Mouse (Mus musculus) heart, embryonic 14.5 days (tissue): ENCODE measurements around the gene Cela3b. TPM values are rescaled to one million over a fixed set of nuclear protein-coding genes. Genes with fewer than 3 reads are reported as not detected.

ENCODE experiments used
- ATAC-seq: fragments of 200-750 bp; cut with Nextera tagmentation; 2 replicates; pipeline ENCODE4 v1.8.0; 2017; ENCODE audit warnings: low read depth, moderate TSS enrichment; ENCODE audit not compliant: insufficient number of reproducible peaks, insufficient read depth, low FRiP score
- H3K27ac ChIP-seq, 2 experiments: fragments of 200-500 bp in 1 of 2; fragments of 300-500 bp in 1 of 2; sonication (generic) in 1 of 2; replicated peaks in 1 of 2; 2 replicates each; pipeline ENCODE4 v1.5.1; 2012 to 2014; ENCODE audit warnings: low read depth in 2 of 2, low read length in 2 of 2, control low read depth in 1 of 2, mild to moderate bottlenecking in 1 of 2, mixed read lengths in 1 of 2; ENCODE audit not compliant: control insufficient read depth in 1 of 2, insufficient read depth in 1 of 2
- H3K27me3 ChIP-seq: fragments of 300-500 bp; sonication (generic); 2 replicates; pipeline ENCODE4 v1.6.1; 2014; ENCODE audit warnings: mild to moderate bottlenecking, low read length, control low read depth; ENCODE audit not compliant: control insufficient read depth, insufficient read depth
- H3K36me3 ChIP-seq: fragments of 300-500 bp; sonication (generic); 2 replicates; pipeline ENCODE4 v1.6.1; 2014; ENCODE audit warnings: mild to moderate bottlenecking, control low read depth, low read length, mixed read lengths; ENCODE audit not compliant: control insufficient read depth, insufficient read depth
- H3K4me1 ChIP-seq, 2 experiments: fragments of 200-500 bp in 1 of 2; fragments of 300-500 bp in 1 of 2; sonication (generic) in 1 of 2; 2 replicates each; pipeline ENCODE4 v1.6.1; 2012 to 2014; ENCODE audit warnings: low read length in 2 of 2, control low read depth in 1 of 2, mixed read lengths in 1 of 2; ENCODE audit not compliant: control insufficient read depth in 2 of 2, insufficient read depth in 2 of 2
- H3K4me2 ChIP-seq: fragments of 300-500 bp; sonication (generic); 2 replicates; pipeline ENCODE4 v1.6.1; 2014; ENCODE audit warnings: mild to moderate bottlenecking, low read length
- H3K4me3 ChIP-seq, 2 experiments: fragments of 200-500 bp in 1 of 2; fragments of 300-500 bp in 1 of 2; sonication (generic) in 1 of 2; 2 replicates each; pipeline ENCODE4 v1.5.1; 2012 to 2014; ENCODE audit warnings: low read length in 2 of 2, mild to moderate bottlenecking in 2 of 2, control low read depth in 1 of 2, low read depth in 1 of 2, moderate library complexity in 1 of 2; ENCODE audit not compliant: control insufficient read depth in 1 of 2, insufficient read depth in 1 of 2
- H3K9ac ChIP-seq: fragments of 300-500 bp; sonication (generic); 2 replicates; pipeline ENCODE4 v1.6.1; 2014; ENCODE audit warnings: mild to moderate bottlenecking, low read length
- H3K9me3 ChIP-seq: fragments of 300-500 bp; sonication (generic); 2 replicates; pipeline ENCODE4 v1.6.1; 2016; ENCODE audit warnings: low read length, control low read depth; ENCODE audit not compliant: control insufficient read depth
- WGBS: fragments of 180-500 bp; shearing (Covaris S2); extraction: QIAGEN DNeasy Blood & Tissue Kit; methylation state at CpG from one replicate; pipeline ENCODE4 v1.1.7; 2014; 5-methylcytosine and 5-hydroxymethylcytosine counted together
- polyA plus RNA-seq: library from polyadenylated mRNA; unstranded; fragments of >200 nt; fragmentation: Nextera tagmentation; extraction: Ambion mirVana; gene quantifications from 2 replicates; pipeline ENCODE4 v1.2.1, GENCODE M21; 2014

Gene Cela3b
- polyA plus RNA-seq, 1 experiment from 2014 or later: not detected

- no peak within 1 kb of the TSS for H3K4me2 ChIP-seq
- no peak within 1 kb of the TSS for H3K4me3 ChIP-seq
- peaks cover 15 to 19% of the 10 kb centered on the region in 2 experiments for H3K4me1 ChIP-seq
- H3K36me3 ChIP-seq: no peaks in the 10 kb centered on the region
- no peak within 1 kb of the TSS for H3K9ac ChIP-seq
- WGBS: 82% methylated on average over 8 of the region's 8 CpGs
- H3K9me3 ChIP-seq: 0 out of 2 replicates have a peak, but pooled peaks cover 2% of the 10 kb centered on the region
- no peak within 1 kb of the TSS for H3K27ac ChIP-seq
- ATAC-seq: no peak
- no peaks in the 10 kb centered on the region for H3K27me3 ChIP-seq
Observed at GRCm38 (mm10) chr4:137453234-137453767, 23.0 kb upstream of the Cela3b start, which contains the start of gene 1700013G24Rik. 1700013G24Rik (plus strand) TSS chr4:137453284.

- 86% methylated on average over 6 of the region's 6 CpGs for WGBS
- no peaks in the 10 kb centered on the region for H3K27me3 ChIP-seq
- ATAC-seq: no peak
Observed at GRCm38 (mm10) chr4:137452190-137452589, 21.9 kb upstream of the Cela3b start.

GRCm38 (mm10) chr4:137449715-137450114, 19.4 kb upstream of the Cela3b start:
- ATAC-seq: no peak
- H3K27ac ChIP-seq: 0 out of 4 replicates have a peak overlapping the region, but pooled peaks of 1 of the 2 experiments have one; percentile 12
- 58% methylated on average over 10 of the region's 10 CpGs for WGBS

More at GRCm38 (mm10) chr4:137452190-137452589, 21.9 kb upstream of the Cela3b start:
- no peak overlapping the region for H3K4me3 ChIP-seq
- H3K36me3 ChIP-seq: no peaks in the 10 kb centered on the region
- H3K9me3 ChIP-seq: no peaks in the 10 kb centered on the region
- no peak overlapping the region for H3K9ac ChIP-seq
- peaks cover 25 to 27% of the 10 kb centered on the region in 2 experiments for H3K4me1 ChIP-seq
- no peak overlapping the region for H3K27ac ChIP-seq
- no peak overlapping the region for H3K4me2 ChIP-seq

GRCm38 (mm10) chr4:137449132-137449531, 18.8 kb upstream of the Cela3b start:
- Histone ChIP-seq H3K4me2 (peak overlapping the region; percentile 32; the same call in 1 of the 2 replicates), H3K9me3 (no peaks in the 10 kb centered on the region), H3K4me3 (no peak overlapping the region), H3K4me1 (peaks cover 25% of the 10 kb centered on the region in 2 experiments), H3K27ac (peak overlapping the region in 1 of 2 experiments; percentile 65; a peak in 2 of 4 replicates), H3K27me3 (no peaks in the 10 kb centered on the region), H3K9ac (peak overlapping the region; percentile 50; the same call in 1 of the 2 replicates), H3K36me3 (no peaks in the 10 kb centered on the region)
- no peak for ATAC-seq
- WGBS: 40% methylated on average over 2 of the region's 2 CpGs

More at GRCm38 (mm10) chr4:137449715-137450114, 19.4 kb upstream of the Cela3b start:
- Histone ChIP-seq H3K4me1 (peaks cover 25% of the 10 kb centered on the region in 2 experiments), H3K27me3 (no peaks in the 10 kb centered on the region), H3K36me3 (no peaks in the 10 kb centered on the region), H3K4me2 (no peak overlapping the region), H3K9ac (no peak overlapping the region), H3K9me3 (no peaks in the 10 kb centered on the region), H3K4me3 (no peak overlapping the region)

GRCm38 (mm10) chr4:137448641-137449040, 18.3 kb upstream of the Cela3b start:
- peak overlapping the region; percentile 32 for H3K4me2 ChIP-seq
- WGBS: 25% methylated on average over 2 of the region's 2 CpGs
- peak overlapping the region; percentile 8 to 65; a peak in 3 of 4 replicates for H3K27ac ChIP-seq
- H3K27me3 ChIP-seq: no peaks in the 10 kb centered on the region
- no peak overlapping the region for H3K4me3 ChIP-seq
- H3K4me1 ChIP-seq: peaks cover 25 to 28% of the 10 kb centered on the region in 2 experiments
- no peaks in the 10 kb centered on the region for H3K36me3 ChIP-seq
- peak overlapping the region; percentile 50 for H3K9ac ChIP-seq
- no peaks in the 10 kb centered on the region for H3K9me3 ChIP-seq
- 0 out of 2 replicates have a peak, but pooled peaks have one; percentile 11 for ATAC-seq

- WGBS: 15% methylated on average over 6 of the region's 6 CpGs
- Histone ChIP-seq H3K27me3 (no peaks in the 10 kb centered on the region), H3K9me3 (no peaks in the 10 kb centered on the region), H3K9ac (peak overlapping the region; percentile 50; the same call in 1 of the 2 replicates), H3K36me3 (no peaks in the 10 kb centered on the region), H3K4me3 (no peak overlapping the region), H3K4me2 (peak overlapping the region; percentile 32), H3K27ac (peak overlapping the region; percentile 8 to 65; a peak in 3 of 4 replicates), H3K4me1 (peaks cover 22 to 28% of the 10 kb centered on the region in 2 experiments)
- peak; percentile 59 for ATAC-seq
Observed at GRCm38 (mm10) chr4:137448197-137448596, 17.9 kb upstream of the Cela3b start.

GRCm38 (mm10) chr4:137447363-137448196, 17.2 kb upstream of the Cela3b start:
- Histone ChIP-seq H3K36me3 (no peaks in the 10 kb centered on the region), H3K27ac (peak overlapping the region in 1 of 2 experiments; percentile 65; a peak in 2 of 4 replicates), H3K4me2 (peak overlapping the region; percentile 32; the same call in 1 of the 2 replicates), H3K9me3 (no peaks in the 10 kb centered on the region), H3K4me3 (no peak overlapping the region), H3K27me3 (no peaks in the 10 kb centered on the region), H3K4me1 (peaks cover 22 to 28% of the 10 kb centered on the region in 2 experiments), H3K9ac (0 out of 2 replicates have a peak overlapping the region, but pooled peaks have one; percentile 50)
- WGBS: 60% methylated on average over 7 of the region's 7 CpGs
- ATAC-seq: no peak
